Mouse (Mus musculus) inflammation-experienced regulatory T-cells, adult 6 months (primary cell): ENCODE data around the gene Wasf2. TPM values are rescaled to one million over a fixed set of nuclear protein-coding genes. Genes with fewer than 3 reads are reported as not detected.

ENCODE experiments used
- ATAC-seq: one replicate; pipeline ENCODE4 v1.8.0; 2017
- polyA plus RNA-seq, 3 experiments: library from polyadenylated mRNA; unstranded; fragments of 100-300 nt; shearing (Covaris generic); gene quantifications; one replicate each; pipeline ENCODE4 v1.2.1; 2017

The Wasf2 gene
- polyA plus RNA-seq, 3 experiments from 2014 or later: 70.4 to 110 (median 79.7) TPM

GRCm38 (mm10) chr4:133129391-133129790, 914 bp upstream of the Wasf2 start:
- peak; percentile 9 for ATAC-seq

DNA sequence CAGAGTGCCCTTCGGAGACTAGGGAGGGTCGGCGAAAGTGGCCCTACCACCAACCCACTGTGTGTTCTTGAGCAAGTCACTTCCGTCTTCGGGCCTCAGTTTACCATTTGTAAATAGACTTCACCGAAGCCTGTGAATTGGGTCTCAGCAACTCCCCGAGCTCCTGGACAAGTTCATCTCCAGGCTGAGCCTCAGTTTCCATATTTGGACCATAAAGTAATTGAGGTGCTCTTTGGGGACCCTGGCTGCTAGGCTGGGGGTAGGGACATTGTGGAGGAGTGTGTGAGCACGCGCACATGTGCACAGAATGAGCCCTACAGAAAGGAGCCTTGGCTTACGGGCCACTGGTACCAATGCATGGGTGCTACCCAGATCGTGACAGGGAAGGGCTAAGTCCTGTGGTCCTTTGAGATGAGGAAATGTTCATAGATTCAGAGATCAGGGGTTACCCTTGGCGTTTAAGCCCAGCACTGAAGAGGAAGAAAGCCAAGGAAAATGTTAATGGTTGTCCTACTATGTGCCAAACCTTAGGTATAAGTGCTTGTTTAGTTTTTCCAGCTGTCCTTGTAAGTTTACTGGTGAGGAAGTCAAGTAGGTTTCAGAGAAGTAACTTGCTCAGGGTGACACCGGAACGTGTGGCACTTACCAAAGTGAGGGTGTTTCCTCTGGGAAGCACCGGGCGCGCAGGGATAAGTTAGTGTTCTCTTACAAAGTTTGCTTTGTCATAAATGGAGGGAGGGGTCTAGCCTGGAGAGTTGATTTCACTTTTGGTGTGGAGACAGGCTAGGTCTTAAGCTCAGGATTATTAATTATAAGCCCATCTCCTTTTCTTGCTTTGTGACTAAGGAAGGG, 811 bp downstream of the Wasf2 start:
- ATAC-seq: no peak

GRCm38 (mm10) chr4:133132027-133132426, 1.7 kb downstream of the Wasf2 start:
- ATAC-seq: no peak

- no peak for ATAC-seq
Measured at GRCm38 (mm10) chr4:133136946-133137345, 6.6 kb downstream of the Wasf2 start.

DNA sequence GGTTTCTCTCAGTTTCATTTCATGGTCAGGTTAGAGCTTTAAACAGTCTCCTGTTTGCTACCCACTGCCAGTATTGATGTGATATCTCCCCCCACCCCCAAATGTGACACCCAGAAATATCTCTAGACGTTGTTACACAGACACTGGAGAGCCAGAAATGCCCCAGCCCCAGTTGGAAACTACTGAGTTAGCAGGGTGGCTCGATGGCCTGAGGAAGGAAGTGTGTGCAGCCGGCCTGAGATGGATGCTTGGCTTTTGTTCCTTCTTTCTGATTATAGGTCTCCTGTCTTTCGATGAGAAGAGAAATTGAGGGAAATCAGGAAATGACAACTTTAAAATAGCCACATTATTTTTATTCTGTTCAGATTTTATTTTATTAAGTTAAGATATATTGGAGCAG, 8.7 kb downstream of the Wasf2 start:
- peak; percentile 43 for ATAC-seq

DNA sequence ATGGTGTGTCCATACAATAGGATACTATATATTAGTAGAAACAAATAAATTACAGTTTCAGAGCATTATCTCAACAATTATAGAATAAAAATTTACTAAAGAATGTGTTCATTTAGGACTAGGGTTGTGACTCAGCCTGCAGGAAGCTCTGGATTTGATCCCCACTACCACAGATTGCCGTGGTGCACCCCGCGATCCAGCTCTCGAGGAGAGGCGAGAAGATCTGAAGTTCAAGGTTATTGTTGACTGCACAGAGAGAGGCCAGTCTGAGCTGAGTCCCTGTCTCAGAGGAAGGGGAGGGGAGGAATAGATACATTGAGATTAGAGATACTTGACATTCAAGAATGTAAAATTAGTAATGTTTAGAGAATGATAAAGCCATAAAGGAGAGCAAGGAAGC, 24.7 kb downstream of the Wasf2 start:
- no peak for ATAC-seq

GRCm38 (mm10) chr4:133155726-133156125, 25.4 kb downstream of the Wasf2 start:
- no peak for ATAC-seq

DNA sequence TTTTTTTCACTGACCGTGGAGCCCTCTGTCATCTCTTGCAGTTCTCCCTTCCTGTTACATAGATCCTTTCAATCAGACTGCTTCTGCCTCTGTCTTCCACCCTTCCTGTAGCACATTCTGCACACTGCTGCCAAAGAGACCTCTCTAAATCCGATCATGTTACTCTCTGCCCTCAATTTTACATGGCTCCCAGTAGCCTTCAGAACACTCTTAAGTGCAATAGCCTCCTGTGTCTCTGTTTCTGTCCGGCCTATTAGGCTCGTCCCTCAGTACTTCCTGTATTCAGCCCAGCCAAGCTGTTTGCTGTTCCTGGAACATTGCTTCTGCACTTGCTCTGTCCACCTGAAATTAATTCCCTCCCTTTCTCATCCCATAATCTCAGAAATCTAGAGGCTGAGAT, 26.1 kb downstream of the Wasf2 start:
- no peak for ATAC-seq

DNA sequence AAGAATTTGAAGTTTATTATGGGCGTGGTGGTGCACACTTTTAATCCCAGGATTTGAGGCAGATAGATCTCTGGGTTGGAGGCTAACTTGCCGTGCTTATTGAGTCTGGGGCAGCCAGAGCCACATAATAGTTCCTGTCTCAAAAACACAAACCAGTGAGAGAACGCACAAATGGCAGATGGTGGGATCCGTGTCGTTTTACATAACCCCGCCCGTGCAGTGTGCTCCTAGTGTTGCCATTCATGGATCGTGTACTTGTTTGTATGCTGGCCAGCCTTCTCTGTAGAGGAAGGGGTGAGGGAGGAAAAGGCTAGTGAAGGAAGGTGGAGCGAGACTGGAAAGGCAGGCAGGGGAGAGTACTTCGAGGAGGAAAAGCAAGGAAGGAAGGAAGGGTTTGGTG, 26.5 kb downstream of the Wasf2 start:
- no peak for ATAC-seq

GRCm38 (mm10) chr4:133159127-133159526, 28.8 kb downstream of the Wasf2 start:
- ATAC-seq: peak; percentile 95

DNA sequence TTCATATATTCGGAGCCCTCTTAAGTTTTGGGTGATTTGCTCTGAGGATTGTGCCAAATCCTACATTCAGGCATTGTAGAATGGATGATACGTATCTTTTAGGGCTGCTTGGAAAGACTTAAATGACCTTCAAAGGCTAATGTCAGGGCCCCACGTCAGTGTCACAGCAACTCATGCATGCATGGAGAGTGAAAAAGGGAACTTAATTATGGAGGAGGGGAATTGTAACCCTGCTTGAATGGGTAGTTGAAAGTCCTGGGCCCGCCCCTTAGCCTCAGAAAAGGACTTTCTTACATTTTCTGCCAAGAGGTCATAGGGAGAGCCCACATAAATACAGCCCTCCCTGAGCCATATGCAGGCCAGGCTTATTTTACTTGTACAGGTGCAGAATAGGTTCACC, 29.3 kb downstream of the Wasf2 start:
- no peak for ATAC-seq

DNA sequence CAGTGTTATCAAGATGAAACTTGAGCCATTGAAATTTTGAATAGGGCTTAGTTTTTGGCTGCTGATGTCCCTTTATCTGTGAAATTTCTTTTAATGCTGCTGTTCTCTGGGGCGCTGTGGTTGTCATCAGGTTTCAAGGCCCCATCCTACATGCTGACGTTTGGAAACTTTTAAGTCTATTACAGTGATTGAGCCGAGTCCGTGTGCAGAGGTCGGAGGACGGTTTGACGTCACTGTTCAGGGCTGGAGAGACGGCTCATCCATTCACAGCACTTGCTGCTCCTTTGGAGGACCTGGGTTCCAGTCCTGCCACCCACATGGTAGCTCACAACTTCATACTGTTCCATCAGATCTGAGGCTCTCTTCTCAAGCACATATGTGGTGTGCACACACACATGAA, 29.9 kb downstream of the Wasf2 start:
- no peak for ATAC-seq

DNA sequence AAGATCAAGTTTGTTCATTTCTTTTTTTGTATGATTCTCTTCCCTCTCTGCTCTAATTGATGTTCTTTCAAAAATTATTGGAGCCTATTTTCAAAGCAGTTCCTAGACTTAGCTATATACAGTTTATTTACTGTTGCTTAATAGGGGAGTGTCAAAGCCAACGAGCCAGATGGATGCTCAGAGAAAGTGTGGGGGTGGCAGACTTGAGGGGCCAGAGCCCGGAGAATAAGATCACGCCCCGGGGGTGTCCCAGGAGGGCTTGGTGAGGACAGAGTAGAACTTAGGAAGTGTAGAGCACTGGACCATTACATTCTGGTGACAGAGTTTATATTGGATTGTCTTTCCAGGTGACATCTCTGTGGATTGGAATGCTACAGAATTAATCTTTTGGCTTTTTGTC, 30.5 kb downstream of the Wasf2 start:
- no peak for ATAC-seq

DNA sequence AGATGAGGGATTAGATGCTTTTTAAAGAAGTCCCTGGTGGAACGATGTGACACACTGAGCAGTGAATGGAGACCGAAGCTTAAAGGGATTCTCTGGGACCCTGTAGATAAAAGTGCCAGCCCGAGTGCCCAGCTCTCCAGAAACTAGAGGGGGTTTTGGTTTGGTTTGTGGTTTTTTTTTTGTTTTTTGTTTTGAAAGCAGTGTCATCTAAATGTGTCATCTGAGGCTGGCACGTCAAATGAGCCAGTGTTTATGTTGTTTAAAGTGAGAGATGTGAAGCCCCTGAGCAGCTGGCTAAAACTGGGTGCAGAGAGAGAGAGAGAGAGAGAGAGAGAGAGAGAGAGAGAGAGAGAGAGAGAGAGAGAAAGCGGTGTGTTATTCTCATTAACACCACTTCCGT, 31.9 kb downstream of the Wasf2 start:
- no peak for ATAC-seq

GRCm38 (mm10) chr4:133166773-133167172, 36.5 kb downstream of the Wasf2 start:
- ATAC-seq: no peak

DNA sequence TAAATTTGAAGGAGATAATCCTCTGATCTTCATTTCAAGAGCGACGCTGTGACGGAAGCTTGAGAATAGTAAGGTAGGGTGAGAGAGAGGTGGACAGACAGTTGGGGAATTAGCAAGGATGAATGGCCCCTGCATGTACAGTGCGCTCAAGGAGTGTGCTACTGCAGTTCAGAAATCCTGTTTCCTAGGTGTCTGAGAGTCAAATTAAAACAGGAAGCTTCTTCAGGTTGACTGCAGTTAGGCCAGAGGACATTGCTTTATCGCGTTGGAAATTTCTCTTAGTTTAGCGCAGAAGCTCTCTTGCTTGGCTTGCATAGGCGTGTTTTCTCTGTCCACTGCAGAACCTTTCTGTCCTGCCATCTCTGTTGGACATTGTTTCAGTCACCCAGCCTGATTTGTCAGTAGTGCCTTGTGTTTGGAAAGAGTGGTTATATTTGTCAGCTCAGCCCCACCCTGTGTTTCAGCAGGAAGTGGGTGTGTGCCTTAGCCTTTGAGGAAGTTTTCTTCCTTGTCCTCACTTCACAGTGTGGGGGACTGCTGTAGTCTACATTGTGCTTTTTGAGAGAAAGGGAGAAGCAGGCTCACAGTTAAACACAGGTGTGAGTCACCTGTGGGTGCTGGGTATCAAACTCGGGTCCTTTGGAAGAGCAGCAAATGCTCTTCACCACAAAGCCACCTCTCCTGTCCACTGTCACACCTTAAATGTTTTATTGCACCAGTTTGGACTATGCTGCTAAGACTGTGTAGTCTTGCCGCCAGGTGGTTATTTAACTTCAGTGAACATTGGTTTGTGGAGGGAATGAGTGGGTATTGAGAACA, 39.1 kb downstream of the Wasf2 start:
- ATAC-seq: peak; percentile 75

DNA sequence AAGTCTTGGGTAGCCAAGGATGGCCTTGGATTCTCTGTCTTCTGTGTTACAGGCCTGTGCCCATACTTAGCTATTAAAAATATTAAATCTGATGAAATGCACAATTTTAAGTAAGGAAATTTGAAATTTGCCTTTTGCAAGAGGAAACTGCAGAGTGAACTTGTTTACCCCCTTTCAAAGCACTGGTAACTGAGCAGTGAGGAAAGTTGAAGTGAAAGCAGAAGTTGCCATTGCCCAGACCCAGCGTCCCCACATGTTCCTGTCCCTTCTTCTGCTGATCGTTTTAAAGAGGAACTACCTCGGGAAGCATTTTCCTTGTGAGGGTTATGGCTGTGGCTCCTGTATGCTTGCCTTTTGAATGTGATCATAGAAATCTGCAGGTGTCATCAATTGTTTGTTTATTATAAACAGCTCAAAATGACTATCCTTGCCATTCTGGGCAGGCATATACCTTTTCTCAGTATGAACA, 39.8 kb downstream of the Wasf2 start:
- no peak for ATAC-seq

DNA sequence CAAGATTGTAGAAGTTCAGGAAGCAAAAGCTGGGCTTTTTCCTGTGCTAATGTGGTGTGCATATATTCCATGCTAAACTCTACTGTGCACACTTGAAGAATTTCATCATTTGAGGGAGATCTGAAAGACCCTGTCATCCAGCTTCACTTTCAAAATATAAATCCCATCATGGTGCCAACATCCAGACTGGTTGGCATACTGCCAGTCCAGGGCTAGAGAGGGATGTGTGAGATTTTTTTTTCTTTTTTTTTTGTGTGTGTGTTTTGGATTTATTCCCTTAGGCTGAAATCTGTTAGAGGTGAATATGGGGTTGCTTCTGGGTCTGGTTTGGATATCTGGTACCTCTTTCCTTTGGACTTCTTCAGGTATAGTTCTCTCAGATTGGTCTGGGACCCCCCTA, 40.3 kb downstream of the Wasf2 start:
- no peak for ATAC-seq

GRCm38 (mm10) chr4:133172451-133172850, 42.1 kb downstream of the Wasf2 start:
- ATAC-seq: no peak

DNA sequence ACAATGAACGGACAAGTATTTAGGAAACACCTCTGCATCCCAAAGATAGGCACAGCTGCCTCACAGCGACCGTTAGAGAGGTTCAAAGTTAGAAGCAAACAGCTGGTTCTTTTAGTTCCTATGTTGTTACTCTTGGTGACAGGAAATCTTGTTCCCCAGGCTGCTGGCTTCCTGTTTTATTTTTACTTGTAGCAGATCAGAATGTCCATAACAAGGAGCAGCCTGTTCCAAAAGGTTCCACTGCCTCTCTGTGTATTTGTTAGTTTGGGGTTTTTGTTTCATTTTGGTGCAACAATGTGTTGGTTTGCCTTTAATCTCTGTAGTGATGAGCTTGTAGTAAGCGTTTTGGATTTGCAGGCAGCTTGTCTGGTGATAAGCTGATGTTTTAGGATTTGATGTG, 44.1 kb downstream of the Wasf2 start:
- peak; percentile 31 for ATAC-seq

- no peak for ATAC-seq
Measured at GRCm38 (mm10) chr4:133175274-133175673, 45.0 kb downstream of the Wasf2 start.

DNA sequence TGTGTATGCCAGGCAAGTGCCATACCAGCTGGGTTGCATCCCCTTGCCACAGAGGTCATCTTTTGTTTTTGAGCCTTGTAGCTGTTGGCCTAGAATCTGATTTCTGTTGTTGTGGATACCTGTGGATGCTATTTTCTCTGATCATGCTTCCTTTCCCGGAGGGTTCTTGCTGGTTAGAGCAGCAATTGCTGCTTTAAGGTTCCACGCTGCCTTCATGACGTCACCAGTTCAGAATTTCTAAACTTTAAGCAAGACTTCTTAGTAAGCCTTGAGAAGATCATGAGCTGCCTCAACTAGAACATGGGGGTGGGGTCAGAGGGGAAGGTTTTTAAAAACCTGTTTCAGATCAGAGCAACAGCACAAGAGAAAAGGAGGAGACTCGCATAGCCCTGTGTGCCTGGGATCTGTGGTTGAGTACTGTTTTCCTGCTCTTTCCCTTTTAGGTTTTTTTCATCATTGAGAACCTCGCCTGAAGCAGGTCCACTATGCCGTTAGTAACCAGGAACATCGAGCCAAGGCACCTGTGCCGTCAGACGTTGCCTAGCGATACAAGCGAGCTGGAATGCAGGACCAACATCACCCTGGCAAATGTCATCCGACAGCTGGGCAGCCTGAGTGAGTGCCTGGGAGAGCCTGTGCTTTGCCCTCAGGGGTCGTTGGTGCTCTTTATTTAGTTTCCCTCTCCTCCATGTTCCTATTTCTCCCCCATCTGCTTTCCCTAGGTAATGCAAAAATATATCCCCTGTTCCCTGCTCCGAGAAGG, 45.9 kb downstream of the Wasf2 start:
- ATAC-seq: no peak
